Mouse (Mus musculus) lung, postnatal 10 days (tissue): ENCODE results near the gene Mttp.

Experiments
- DNase-seq: peaks from one replicate; pipeline ENCODE4 v3.0.0; 2021

The Mttp gene

GRCm38 (mm10) chr3:138049555-138049954 lies 95.2 kb downstream of the Mttp start:
- no peak for DNase-seq

- no peak for DNase-seq
These were observed 101.5 kb downstream of the Mttp start for GRCm38 (mm10) chr3:138043316-138043715.

- no peak for DNase-seq
These were observed 103.0 kb downstream of the Mttp start for GRCm38 (mm10) chr3:138041591-138042301.

- no peak for DNase-seq
These were observed 103.8 kb downstream of the Mttp start for GRCm38 (mm10) chr3:138040938-138041337.
